Mouse (Mus musculus) kidney, adult 10 weeks (tissue): ENCODE measurements around the gene Scyl2. TPM values are rescaled to one million over a fixed set of nuclear protein-coding genes. Genes with fewer than 3 reads are reported as not detected.

ENCODE experiments used
- polyA plus RNA-seq: library from polyadenylated mRNA; stranded (reverse); fragments of 350-450 nt; fragmentation: Illumina TruSeq; extraction: RNeasy Lipid Tissue Mini Kit (QIAGEN cat#74804); gene quantifications from one replicate; pipeline ENCODE4 v1.2.3, GENCODE M21; 2014; ENCODE audit warnings: low read depth, low replicate concordance

The Scyl2 gene
- 93.3 TPM for polyA plus RNA-seq

DNA sequence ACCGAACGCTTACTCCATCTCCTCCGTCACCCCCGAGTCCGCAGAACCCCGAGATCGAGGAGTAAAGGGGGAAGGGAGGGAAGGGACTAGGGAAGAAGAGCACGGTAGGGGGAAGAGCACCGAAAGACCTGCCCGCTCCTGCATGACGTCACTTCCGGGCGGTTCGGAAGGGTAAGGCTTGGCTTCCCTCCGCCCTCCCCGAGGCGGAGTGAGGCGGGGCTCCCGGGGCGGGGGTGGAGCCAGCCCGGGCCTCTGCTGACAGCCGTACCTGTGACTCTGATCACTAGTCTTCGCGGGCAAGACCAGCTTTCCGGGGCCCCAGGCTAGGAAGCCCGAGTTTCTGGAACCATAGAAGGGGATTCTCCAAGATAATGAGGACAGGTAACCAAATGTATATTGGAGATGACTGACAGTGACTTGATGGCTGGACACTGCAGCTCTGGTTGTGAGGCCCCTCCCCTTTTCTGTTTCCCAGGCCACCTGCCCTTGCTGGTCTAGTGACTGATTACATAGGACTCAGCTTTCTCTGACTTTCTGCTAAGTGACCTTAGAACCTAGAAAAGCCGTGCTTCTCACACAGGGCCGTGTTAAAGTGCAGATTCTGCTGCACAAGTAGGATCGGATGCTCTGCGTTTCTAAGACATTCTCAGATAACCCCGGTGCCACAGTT is at the start of gene Scyl2:
Scyl2 (minus strand) TSS at position 147 of the 670 bp plus-strand sequence.

DNA sequence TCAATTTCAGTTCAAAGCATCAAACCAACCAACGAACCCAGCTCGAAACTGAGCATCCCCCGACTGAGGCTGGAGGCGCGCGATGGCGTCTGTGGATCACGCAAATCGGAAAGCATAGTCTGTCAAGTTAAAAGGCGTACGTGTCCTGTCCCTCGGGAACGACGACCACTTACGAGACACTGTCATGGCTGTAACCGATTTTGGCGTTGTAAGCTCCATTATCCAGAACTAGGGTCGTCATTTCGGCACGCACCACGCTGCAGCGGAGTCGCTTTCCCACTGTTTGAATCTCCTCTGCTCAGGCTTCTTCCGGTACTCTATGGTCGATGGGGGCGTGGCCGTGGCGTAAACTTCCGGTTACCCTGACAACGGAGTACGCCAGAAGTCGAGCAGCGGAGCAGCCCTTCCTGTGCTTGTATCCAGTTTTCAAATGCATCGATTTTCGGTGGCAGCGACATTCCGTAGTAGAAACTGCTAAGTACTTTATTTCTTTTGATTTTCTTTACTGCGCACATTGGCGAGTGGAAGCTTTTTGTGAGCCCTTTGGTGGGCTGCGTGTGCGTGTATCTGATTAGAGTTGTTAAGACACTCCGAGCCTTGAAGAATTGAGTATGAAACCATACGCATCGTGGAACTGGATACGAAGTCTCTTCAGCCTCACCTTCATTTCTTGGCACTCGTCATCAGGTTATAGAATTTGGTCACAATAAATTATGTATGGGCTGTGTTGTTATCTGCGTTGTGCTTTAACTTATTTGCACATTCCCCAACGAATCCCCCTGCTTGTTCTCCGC is 46.1 kb upstream of the Scyl2 start, which contains the start of gene Actr6:
Actr6 (minus strand) TSS at position 295 of the 794 bp plus-strand sequence.

DNA sequence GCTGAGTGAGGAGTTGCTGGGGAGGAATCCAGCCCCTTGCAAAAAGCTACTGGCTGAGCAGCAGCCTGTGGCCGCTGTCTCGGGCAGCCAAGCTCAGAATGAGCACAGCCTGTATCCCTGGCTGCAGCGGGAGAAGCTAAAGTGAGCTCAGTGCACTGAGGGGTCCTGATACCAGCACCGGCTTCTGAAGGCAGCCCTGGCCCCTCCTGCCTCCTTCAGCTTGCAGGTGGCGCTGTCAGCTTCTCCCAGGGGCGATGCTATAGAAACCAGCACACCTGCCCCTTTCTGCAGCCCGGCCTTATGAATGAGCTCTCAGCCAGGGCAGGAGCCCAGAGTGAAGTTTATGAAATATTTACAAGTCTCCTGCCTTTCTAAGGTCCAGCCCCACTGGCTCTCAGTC is 65.0 kb downstream of the Scyl2 start, which contains the start of gene Slc17a8:
Slc17a8 (minus strand) TSS at position 125 of the 400 bp plus-strand sequence.

Other genes starting within 250 kb of the Scyl2 start
- gene Gas2l3, start 242.3 kb downstream of the Scyl2 start, polyA plus RNA-seq = 0.36 TPM
- gene Nr1h4, start 152.7 kb downstream of the Scyl2 start, polyA plus RNA-seq = 56.7 TPM
- gene Slc17a8, start 65.0 kb downstream of the Scyl2 start, polyA plus RNA-seq = 0.08 TPM
- 36.8 TPM for gene Actr6, start 46.0 kb upstream of the Scyl2 start, polyA plus RNA-seq
- gene Uhrf1bp1l, start 58.7 kb upstream of the Scyl2 start, polyA plus RNA-seq = 78.1 TPM
- 2.3 TPM for gene Anks1b, start 187.2 kb upstream of the Scyl2 start, polyA plus RNA-seq